Mouse (Mus musculus) neural tube, embryonic 11.5 days (tissue): ENCODE results near the gene a. TPM values are rescaled to one million over a fixed set of nuclear protein-coding genes. Genes with fewer than 3 reads are reported as not detected.

Source experiments
- ATAC-seq: fragments of 200-750 bp; cut with Nextera tagmentation; 2 replicates; pipeline ENCODE4 v1.8.0; 2017; ENCODE audit warnings: moderate number of reproducible peaks, mild to moderate bottlenecking, moderate TSS enrichment, moderate library complexity; ENCODE audit not compliant: insufficient read depth, low FRiP score, low TSS enrichment
- DNase-seq: peaks from one replicate; pipeline ENCODE4 v3.0.0-alpha.2; 2015; ENCODE audit warnings: low spot score
- H3K27ac ChIP-seq: fragments of 300-500 bp; sonication (generic); 2 replicates; pipeline ENCODE4 v1.5.1; 2014; ENCODE audit warnings: low read depth, mild to moderate bottlenecking, low read length
- H3K27me3 ChIP-seq: fragments of 300-500 bp; sonication (generic); 2 replicates; pipeline ENCODE4 v1.6.1; 2014; ENCODE audit warnings: mild to moderate bottlenecking, low read length, mixed read lengths; ENCODE audit not compliant: control insufficient read depth, insufficient read depth
- H3K36me3 ChIP-seq: fragments of 300-500 bp; sonication (generic); 2 replicates; pipeline ENCODE4 v1.6.1; 2014; ENCODE audit warnings: mild to moderate bottlenecking, low read length, moderate library complexity, mixed read lengths; ENCODE audit not compliant: control insufficient read depth, insufficient read depth
- H3K4me1 ChIP-seq: fragments of 300-500 bp; sonication (generic); 2 replicates; pipeline ENCODE4 v1.6.1; 2014; ENCODE audit warnings: low read length, mixed read lengths; ENCODE audit not compliant: control insufficient read depth, insufficient read depth
- H3K4me2 ChIP-seq: fragments of 300-500 bp; sonication (generic); 2 replicates; pipeline ENCODE4 v1.6.1; 2014; ENCODE audit warnings: low read depth, mild to moderate bottlenecking, moderate library complexity
- H3K4me3 ChIP-seq: fragments of 300-500 bp; sonication (generic); 2 replicates; pipeline ENCODE4 v1.5.1; 2014; ENCODE audit warnings: low read depth, low read length
- H3K9ac ChIP-seq: fragments of 300-500 bp; sonication (generic); 2 replicates; pipeline ENCODE4 v1.6.1; 2014; ENCODE audit warnings: mild to moderate bottlenecking, low read length
- H3K9me3 ChIP-seq: fragments of 300-500 bp; sonication (generic); 2 replicates; pipeline ENCODE4 v1.6.1; 2016; ENCODE audit warnings: low read length; ENCODE audit not compliant: control insufficient read depth
- WGBS: fragments of 180-500 bp; shearing (Covaris S2); extraction: QIAGEN DNeasy Blood & Tissue Kit; methylation state at CpG from one replicate; pipeline ENCODE4 v1.1.7; 2014; 5-methylcytosine and 5-hydroxymethylcytosine counted together
- polyA plus RNA-seq: library from polyadenylated mRNA; unstranded; fragments of >200 nt; fragmentation: Nextera tagmentation; extraction: Ambion mirVana; gene quantifications from 2 replicates; pipeline ENCODE4 v1.2.1, GENCODE M21; 2014

a gene
- 1.2 and 1.3 TPM in 2 replicates for polyA plus RNA-seq

GRCm38 (mm10) chr2:154790656-154791483 lies at the start of gene a, which contains the start of gene Raly:
a (plus strand) TSS chr2:154791402.
Raly (plus strand) TSS chr2:154791096.
- WGBS = under 1% methylated on average over 54 of the region's 89 CpGs
- DNase-seq (peak; percentile 99), ATAC-seq (peak; percentile 98)
- Histone ChIP-seq H3K36me3 (peaks cover under 1% of the 10 kb centered on the region; the same call in 1 of the 2 replicates), H3K9ac (peak within 1 kb of the TSS; percentile 96), H3K9me3 (no peaks in the 10 kb centered on the region), H3K4me3 (peak within 1 kb of the TSS; percentile 86), H3K27me3 (no peaks in the 10 kb centered on the region), H3K4me1 (peaks cover 24% of the 10 kb centered on the region), H3K27ac (peak within 1 kb of the TSS; percentile 95), H3K4me2 (peak within 1 kb of the TSS; percentile 82)

GRCm38 (mm10) chr2:154742911-154743819 lies 48.0 kb upstream of the a start:
- no peak for DNase-seq
- Histone ChIP-seq H3K27ac (peak overlapping the region; percentile 20; the same call in 1 of the 2 replicates), H3K36me3 (no peaks in the 10 kb centered on the region), H3K4me3 (no peak overlapping the region), H3K9me3 (no peaks in the 10 kb centered on the region), H3K4me2 (no peak overlapping the region), H3K9ac (no peak overlapping the region), H3K27me3 (no peaks in the 10 kb centered on the region), H3K4me1 (peaks cover 3% of the 10 kb centered on the region; the same call in 1 of the 2 replicates)
- ATAC-seq = no peak
- 61% methylated on average over 10 of the region's 10 CpGs for WGBS

DNA sequence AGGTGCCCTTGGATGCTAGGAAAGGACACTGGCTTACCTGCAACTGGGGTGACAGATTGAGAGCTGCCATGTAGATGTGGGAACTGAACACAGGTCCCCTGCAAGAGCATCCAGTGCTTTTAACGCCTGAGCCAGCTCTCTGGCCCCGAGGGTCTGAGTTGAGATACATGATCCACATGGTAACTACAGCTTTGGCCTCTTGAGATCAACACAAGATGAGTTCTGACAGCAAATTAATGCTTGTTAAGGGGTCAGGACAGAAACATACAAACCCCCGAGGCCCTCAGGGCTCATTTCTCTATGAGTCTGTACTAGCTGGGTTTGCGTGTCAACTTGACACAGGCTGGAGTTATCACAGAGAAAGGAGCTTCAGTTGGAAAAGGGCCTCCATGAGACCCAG lies 47.3 kb upstream of the a start:
- Histone ChIP-seq H3K4me1 (peaks cover 3% of the 10 kb centered on the region; the same call in 1 of the 2 replicates), H3K4me2 (no peak overlapping the region), H3K36me3 (no peaks in the 10 kb centered on the region), H3K27me3 (no peaks in the 10 kb centered on the region), H3K9ac (no peak overlapping the region), H3K27ac (no peak overlapping the region), H3K4me3 (no peak overlapping the region), H3K9me3 (no peaks in the 10 kb centered on the region)
- WGBS = 71% methylated on average over 4 of the region's 4 CpGs
- ATAC-seq (no peak), DNase-seq (no peak)

GRCm38 (mm10) chr2:154748383-154748782 lies 42.8 kb upstream of the a start:
- no peak for DNase-seq
- no peak for ATAC-seq
- no peaks in the 10 kb centered on the region for H3K4me1 ChIP-seq
- H3K27ac ChIP-seq = no peak overlapping the region
- H3K4me2 ChIP-seq = no peak overlapping the region
- H3K27me3 ChIP-seq = no peaks in the 10 kb centered on the region
- H3K36me3 ChIP-seq = no peaks in the 10 kb centered on the region
- H3K9ac ChIP-seq = no peak overlapping the region
- 91% methylated on average over 2 of the region's 2 CpGs for WGBS
- H3K4me3 ChIP-seq = no peak overlapping the region
- H3K9me3 ChIP-seq = no peaks in the 10 kb centered on the region

DNA sequence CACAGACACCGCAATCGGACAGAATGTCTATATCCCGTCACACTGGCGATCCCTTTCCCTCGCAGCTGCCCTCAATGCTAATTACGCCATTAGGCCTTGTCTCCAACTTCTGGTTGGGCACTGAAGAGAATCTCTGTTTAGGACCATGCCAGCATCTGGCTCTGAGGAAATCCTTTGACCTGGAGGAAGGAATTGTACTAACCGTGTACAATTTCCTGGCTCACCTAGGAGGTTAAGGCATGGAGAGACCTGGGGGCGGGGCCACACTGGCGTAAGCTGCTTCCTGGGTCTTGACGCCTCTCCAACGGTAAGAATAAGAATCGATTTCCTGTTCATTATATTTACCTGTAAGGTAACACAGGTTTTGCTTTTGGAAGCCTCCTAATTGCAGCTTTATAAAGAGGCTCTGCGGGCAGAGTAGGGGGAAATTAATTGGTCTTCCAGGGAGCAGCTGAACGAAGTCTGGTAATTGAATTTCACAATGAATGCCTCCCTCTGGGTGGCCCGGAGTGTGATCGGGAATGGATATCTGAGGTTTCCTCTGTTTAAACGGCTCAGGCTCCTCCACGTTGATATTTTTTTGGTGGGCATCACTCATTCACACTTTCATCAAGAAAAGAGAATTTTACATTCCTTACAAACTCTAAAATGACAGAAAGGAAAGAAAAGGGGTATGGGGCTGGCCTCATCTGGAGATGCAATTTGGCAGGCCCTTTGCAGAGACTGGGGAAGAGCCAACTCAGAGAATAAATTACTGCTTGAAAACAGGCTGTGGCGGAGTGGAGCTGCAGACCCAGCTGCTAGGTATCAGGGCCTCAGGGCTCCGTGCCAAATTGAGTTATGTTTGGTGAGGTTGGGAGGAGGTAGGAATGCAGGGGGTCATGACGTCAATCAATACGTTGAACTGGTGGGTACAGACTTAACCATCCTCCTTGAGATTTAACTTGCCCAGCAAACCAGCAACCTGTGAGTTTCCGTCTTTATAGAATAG lies 41.9 kb upstream of the a start:
- Histone ChIP-seq H3K4me3 (no peak overlapping the region), H3K9ac (no peak overlapping the region), H3K4me2 (no peak overlapping the region), H3K27ac (no peak overlapping the region), H3K36me3 (no peaks in the 10 kb centered on the region), H3K9me3 (no peaks in the 10 kb centered on the region), H3K4me1 (no peaks in the 10 kb centered on the region), H3K27me3 (no peaks in the 10 kb centered on the region)
- ATAC-seq (no peak), DNase-seq (peak; percentile 35)
- 60% methylated on average over 23 of the region's 23 CpGs for WGBS

DNA sequence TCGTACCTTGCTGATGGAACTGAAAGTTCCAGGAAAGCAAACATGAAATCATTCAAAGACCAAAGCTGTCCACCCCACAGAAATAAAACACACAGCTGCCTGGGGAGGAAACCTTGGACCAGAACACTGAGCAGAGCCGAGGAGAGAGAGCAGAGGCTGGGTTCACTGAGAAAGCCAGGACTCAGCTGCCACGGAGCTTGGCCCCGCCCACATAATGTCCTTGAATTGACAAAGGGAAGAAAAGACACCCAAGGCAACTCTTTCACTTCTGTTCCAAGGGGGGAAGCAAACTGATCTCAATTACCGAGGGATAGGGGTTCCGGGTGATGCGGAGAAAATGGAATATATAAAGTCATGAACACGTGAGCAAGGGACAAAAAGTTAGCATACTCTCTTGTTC lies 39.3 kb upstream of the a start:
- no peak overlapping the region for H3K4me3 ChIP-seq
- no peak for ATAC-seq
- WGBS = 56% methylated on average over 8 of the region's 8 CpGs
- H3K9ac ChIP-seq = no peak overlapping the region
- no peaks in the 10 kb centered on the region for H3K36me3 ChIP-seq
- no peaks in the 10 kb centered on the region for H3K4me1 ChIP-seq
- DNase-seq = no peak
- no peak overlapping the region for H3K4me2 ChIP-seq
- no peaks in the 10 kb centered on the region for H3K9me3 ChIP-seq
- H3K27ac ChIP-seq = no peak overlapping the region
- H3K27me3 ChIP-seq = no peaks in the 10 kb centered on the region

- 86% methylated on average over 2 of the region's 2 CpGs for WGBS
- Histone ChIP-seq H3K27me3 (no peaks in the 10 kb centered on the region), H3K4me1 (no peaks in the 10 kb centered on the region), H3K4me3 (no peak overlapping the region), H3K4me2 (no peak overlapping the region), H3K9ac (no peak overlapping the region), H3K36me3 (no peaks in the 10 kb centered on the region), H3K27ac (no peak overlapping the region), H3K9me3 (no peaks in the 10 kb centered on the region)
- no peak for DNase-seq
- ATAC-seq = no peak
These were observed 37.1 kb upstream of the a start for GRCm38 (mm10) chr2:154754068-154754560.

DNA sequence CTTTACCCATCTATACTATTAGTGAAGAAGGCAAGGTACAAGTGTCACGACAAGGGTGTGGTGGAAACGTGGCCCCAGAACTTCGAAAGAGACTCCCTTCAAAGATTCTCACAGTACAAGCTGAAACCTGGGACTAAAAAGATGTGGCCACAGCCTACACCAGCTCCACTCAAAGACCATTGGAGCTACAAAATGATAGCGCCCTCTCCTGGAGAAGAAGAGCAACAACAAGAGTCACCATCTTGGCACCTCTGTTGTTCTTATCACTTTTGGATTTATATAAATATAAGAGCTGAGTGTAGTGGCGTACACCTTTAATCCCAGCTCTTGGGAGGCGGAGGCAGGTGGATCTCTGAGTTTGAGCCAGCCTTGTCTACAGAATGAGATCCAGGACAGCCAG lies 35.4 kb upstream of the a start:
- WGBS = 63% methylated on average over 6 of the region's 6 CpGs
- Histone ChIP-seq H3K9me3 (no peaks in the 10 kb centered on the region), H3K9ac (no peak overlapping the region), H3K27ac (no peak overlapping the region), H3K4me2 (no peak overlapping the region), H3K4me3 (no peak overlapping the region), H3K36me3 (no peaks in the 10 kb centered on the region), H3K4me1 (no peaks in the 10 kb centered on the region), H3K27me3 (no peaks in the 10 kb centered on the region)
- DNase-seq = no peak
- no peak for ATAC-seq
